Mouse (Mus musculus): ENCODE measurements around the gene Rnft2. TPM values are rescaled to one million over a fixed set of nuclear protein-coding genes. Genes with fewer than 3 reads are reported as not detected.

Gene Rnft2
- polyA plus RNA-seq, 1 experiment from 2014 or later = 11.3 TPM

GRCm38 (mm10) chr5:118145458-118145857, 99.5 kb downstream of the Rnft2 start:
- Histone ChIP-seq H3K9me3 (no peaks in the 10 kb centered on the region), H3K27ac (peak overlapping the region; percentile 42; the same call in 1 of the 2 replicates), H3K4me3 (no peak overlapping the region), H3K4me1 (peaks cover 22% of the 10 kb centered on the region), H3K27me3 (replicated peaks) (no peaks in the 10 kb centered on the region), H3K36me3 (peaks cover 24% of the 10 kb centered on the region), H3K9ac (no peak overlapping the region), H3K4me2 (replicated peaks) (no peak overlapping the region)
- ATAC-seq (ENCODE audit: low FRiP score, low read depth) = no peak
- WGBS = 88% methylated on average over 3 of the region's 3 CpGs

- peaks cover 22% of the 10 kb centered on the region for H3K4me1 ChIP-seq
- 89% methylated on average over 6 of the region's 6 CpGs for WGBS
- ATAC-seq (ENCODE audit: low FRiP score, low read depth) = no peak
Measured at GRCm38 (mm10) chr5:118144770-118145169, 100.1 kb downstream of the Rnft2 start.

GRCm38 (mm10) chr5:118144327-118144726, 100.6 kb downstream of the Rnft2 start:
- no peak for ATAC-seq (ENCODE audit: low FRiP score, low read depth)
- WGBS = 87% methylated on average over 4 of the region's 4 CpGs
- no peak overlapping the region for H3K4me3 ChIP-seq
- H3K4me1 ChIP-seq = peaks cover 22% of the 10 kb centered on the region
- H3K9me3 ChIP-seq = no peaks in the 10 kb centered on the region
- H3K9ac ChIP-seq = no peak overlapping the region
- H3K36me3 ChIP-seq = peaks cover 34% of the 10 kb centered on the region
- H3K27ac ChIP-seq = no peak overlapping the region
- no peaks in the 10 kb centered on the region for H3K27me3 ChIP-seq (replicated peaks)
- no peak overlapping the region for H3K4me2 ChIP-seq (replicated peaks)

More at GRCm38 (mm10) chr5:118144770-118145169, 100.1 kb downstream of the Rnft2 start:
- Histone ChIP-seq H3K9ac (no peak overlapping the region), H3K36me3 (peaks cover 30% of the 10 kb centered on the region), H3K27ac (no peak overlapping the region), H3K4me3 (no peak overlapping the region), H3K4me2 (replicated peaks) (no peak overlapping the region), H3K27me3 (replicated peaks) (no peaks in the 10 kb centered on the region), H3K9me3 (no peaks in the 10 kb centered on the region)

GRCm38 (mm10) chr5:118143211-118144026, 101.5 kb downstream of the Rnft2 start:
- Histone ChIP-seq H3K27me3 (replicated peaks) (no peaks in the 10 kb centered on the region), H3K9me3 (no peaks in the 10 kb centered on the region), H3K4me1 (peaks cover 22% of the 10 kb centered on the region), H3K9ac (no peak overlapping the region), H3K4me3 (no peak overlapping the region), H3K4me2 (replicated peaks) (no peak overlapping the region), H3K36me3 (peaks cover 38% of the 10 kb centered on the region), H3K27ac (no peak overlapping the region)
- ATAC-seq (ENCODE audit: low FRiP score, low read depth) = no peak
- 82% methylated on average over 12 of the region's 12 CpGs for WGBS

- no peak overlapping the region for H3K4me3 ChIP-seq
- H3K27ac ChIP-seq = no peak overlapping the region
- H3K27me3 ChIP-seq (replicated peaks) = no peaks in the 10 kb centered on the region
- H3K9me3 ChIP-seq = no peaks in the 10 kb centered on the region
- no peak overlapping the region for H3K4me2 ChIP-seq (replicated peaks)
- H3K9ac ChIP-seq = no peak overlapping the region
- peaks cover 20% of the 10 kb centered on the region for H3K4me1 ChIP-seq
- H3K36me3 ChIP-seq = peaks cover 41% of the 10 kb centered on the region
- 86% methylated on average over 8 of the region's 8 CpGs for WGBS
- ATAC-seq (ENCODE audit: low FRiP score, low read depth) = no peak
Measured at GRCm38 (mm10) chr5:118142471-118142870, 102.4 kb downstream of the Rnft2 start.

Other genes starting within 250 kb of the Rnft2 start
- 1.4 and 1.8 TPM in 2 replicates for gene Tesc, start 217.4 kb downstream of the Rnft2 start, polyA plus RNA-seq (2016; fragmentation: Nextera tagmentation; extraction: Ambion mirVana)
- gene Fbxw8, start 89.7 kb downstream of the Rnft2 start, polyA plus RNA-seq (2016; fragmentation: Nextera tagmentation; extraction: Ambion mirVana) = 38.4 and 40.4 TPM in 2 replicates
- 4.3 and 5.3 TPM in 2 replicates for gene Hrk, start 80.5 kb downstream of the Rnft2 start, polyA plus RNA-seq (2016; fragmentation: Nextera tagmentation; extraction: Ambion mirVana)
- 13.8 and 14.4 TPM in 2 replicates for gene 2410131K14Rik, start 111 bp upstream of the Rnft2 start, polyA plus RNA-seq (2016; fragmentation: Nextera tagmentation; extraction: Ambion mirVana)